Mouse (Mus musculus) activated CD4-positive, CD25-positive, alpha-beta regulatory T cell, adult 4 months (primary cell): ENCODE data around the gene Eif1. TPM values are rescaled to one million over a fixed set of nuclear protein-coding genes. Genes with fewer than 3 reads are reported as not detected.
"Not testable (repeated sequence)": the region's sequence is repeated elsewhere in the genome, so short reads cannot be mapped to it uniquely, and the experiment has no call there.

Experiments
- ATAC-seq: one replicate; pipeline ENCODE4 v1.8.0; 2017
- polyA plus RNA-seq, 2 experiments: library from polyadenylated mRNA; unstranded; fragments of 100-300 nt; shearing (Covaris generic); gene quantifications; one replicate each; pipeline ENCODE4 v1.2.1; 2017

The Eif1 gene
- polyA plus RNA-seq, 2 experiments from 2014 or later: 1,765 to 2,357 TPM

- ATAC-seq: peak; percentile 73
Measured at GRCm38 (mm10) chr11:100355151-100355951, 35.7 kb downstream of the Eif1 start.

GRCm38 (mm10) chr11:100355972-100356818, 36.5 kb downstream of the Eif1 start, which contains the start of gene Hap1:
Gene Hap1, minus strand, starts transcription at chr11:100356128.
- ATAC-seq: peak; percentile 50

GRCm38 (mm10) chr11:100356819-100357211, 37.1 kb downstream of the Eif1 start:
- ATAC-seq: no peak

- no peak for ATAC-seq
Measured at GRCm38 (mm10) chr11:100357408-100357807, 37.7 kb downstream of the Eif1 start.

GRCm38 (mm10) chr11:100360175-100360574, 40.5 kb downstream of the Eif1 start:
- ATAC-seq: no peak

GRCm38 (mm10) chr11:100361059-100361458, 41.4 kb downstream of the Eif1 start:
- ATAC-seq: not testable (repeated sequence)

- ATAC-seq: peak; percentile 32
Measured at GRCm38 (mm10) chr11:100362209-100362978, 42.7 kb downstream of the Eif1 start.

- no peak for ATAC-seq
Measured at GRCm38 (mm10) chr11:100362979-100363562, 43.4 kb downstream of the Eif1 start.

GRCm38 (mm10) chr11:100369145-100369544, 49.5 kb downstream of the Eif1 start:
- no peak for ATAC-seq

- no peak for ATAC-seq
Measured at GRCm38 (mm10) chr11:100369822-100370221, 50.1 kb downstream of the Eif1 start.

Other genes starting within 250 kb of the Eif1 start
- gene Krt32, start 231.7 kb upstream of the Eif1 start, polyA plus RNA-seq: not detected
- not detected for gene Krt35, start 223.6 kb upstream of the Eif1 start, polyA plus RNA-seq
- gene Krt36, start 214.3 kb upstream of the Eif1 start, polyA plus RNA-seq: not detected
- gene Krt13, start 198.3 kb upstream of the Eif1 start, polyA plus RNA-seq: not detected
- gene Krt15, start 184.0 kb upstream of the Eif1 start, polyA plus RNA-seq: not detected
- gene Krt19, start 171.2 kb upstream of the Eif1 start, polyA plus RNA-seq: not detected
- gene Krt9, start 126.6 kb upstream of the Eif1 start, polyA plus RNA-seq: not detected
- not detected for gene Krt14, start 112.3 kb upstream of the Eif1 start, polyA plus RNA-seq
- gene Krt16, start 71.0 kb upstream of the Eif1 start, polyA plus RNA-seq: not detected
- gene Krt17, start 58.9 kb upstream of the Eif1 start, polyA plus RNA-seq: 1 to 10 TPM in 1 of 2 experiments, under 1 TPM in 1; 0.99 to 1.1 TPM
- gene Krt42, start 50.0 kb upstream of the Eif1 start, polyA plus RNA-seq: not detected
- not detected for gene Gast, start 14.5 kb downstream of the Eif1 start, polyA plus RNA-seq
- gene Hap1, start 36.2 kb downstream of the Eif1 start, polyA plus RNA-seq: under 1 TPM in 1 of 2 experiments, not detected in 1; 0.87 TPM
- gene Jup, start 77.9 kb downstream of the Eif1 start, polyA plus RNA-seq: 1 to 10 TPM in 1 of 2 experiments, under 1 TPM in 1; 0.19 to 1.5 TPM
- not detected for gene P3h4, start 95.0 kb downstream of the Eif1 start, polyA plus RNA-seq
- gene Fkbp10, start 95.8 kb downstream of the Eif1 start, polyA plus RNA-seq: not detected
- gene Nt5c3b, start 121.9 kb downstream of the Eif1 start, polyA plus RNA-seq: 100 to 1,000 TPM; 118 to 125 TPM
- not detected for gene Klhl10, start 122.0 kb downstream of the Eif1 start, polyA plus RNA-seq
- gene Klhl11, start 152.9 kb downstream of the Eif1 start, polyA plus RNA-seq: 1 to 10 TPM; 1.9 to 2.1 TPM
- 10 to 100 TPM; 57.2 to 76.7 TPM for gene Acly, start 208.1 kb downstream of the Eif1 start, polyA plus RNA-seq
- gene Ttc25, start 225.7 kb downstream of the Eif1 start, polyA plus RNA-seq: under 1 TPM in 1 of 2 experiments, not detected in 1; 0.15 TPM